Mouse (Mus musculus): ENCODE results near the gene Naaladl2. TPM values are rescaled to one million over a fixed set of nuclear protein-coding genes. Genes with fewer than 3 reads are reported as not detected.

Gene Naaladl2
- total RNA-seq, 1 experiment: under 0.01 TPM

DNA sequence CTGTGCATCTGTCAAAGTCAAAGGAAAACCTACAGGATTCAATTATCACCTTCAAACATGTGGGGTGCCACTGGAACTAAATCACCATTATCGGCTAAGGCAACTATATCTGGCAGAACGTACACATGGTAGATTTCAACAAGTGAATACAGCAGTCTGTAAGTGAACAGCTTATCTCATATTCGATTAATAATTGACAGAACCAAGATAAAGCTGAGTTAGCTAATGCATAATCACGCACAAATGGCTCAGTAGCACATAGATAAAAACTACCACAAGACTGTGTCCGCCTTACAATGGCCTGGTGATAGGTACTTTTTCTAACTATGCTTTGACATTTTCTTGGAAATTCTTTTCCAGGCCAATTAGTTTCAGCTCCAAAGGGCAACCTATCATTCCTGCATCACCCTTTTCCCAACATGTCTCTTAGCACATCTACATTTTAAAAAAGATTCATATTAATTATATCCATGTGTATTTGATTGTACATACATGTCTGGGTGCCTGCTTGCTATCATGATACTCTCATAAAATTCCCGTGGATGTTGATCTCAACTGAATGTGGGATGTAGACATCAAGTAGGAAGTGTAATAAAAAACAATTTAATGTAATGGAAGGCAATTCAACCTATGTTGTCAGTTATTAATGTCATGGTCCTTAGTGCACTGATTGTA is 396.7 kb downstream of the Naaladl2 start:
- in situ Hi-C loops (cut with MboI; ENCODE audit: low sequenced_read_pairs in 2 of 2, unreplicated experiment in 2 of 2): no loop called here
- Histone ChIP-seq H3K9ac (ENCODE audit: insufficient read depth, low read depth, low read length, poor library complexity, severe bottlenecking) (no peak overlapping the region), H3K4me1 (ENCODE audit: control insufficient read depth in 2 of 2, insufficient read depth in 2 of 2, low read length in 2 of 2, poor library complexity in 1 of 2) (no peaks in the 10 kb centered on the region), H3K4me3 (ENCODE audit: insufficient read depth in 1 of 2, low read depth in 1 of 2, low read length in 2 of 2, poor library complexity in 1 of 2, severe bottlenecking in 1 of 2) (no peak overlapping the region), H3K36me3 (ENCODE audit: control insufficient read depth, insufficient read depth, low read length, poor library complexity, severe bottlenecking) (no peaks in the 10 kb centered on the region), H3K27ac (ENCODE audit: insufficient read depth, low read depth, low read length, poor library complexity, severe bottlenecking) (no peak overlapping the region), H3K9me3 (ENCODE audit: control insufficient read depth, insufficient read depth, low read depth, low read length) (no peaks in the 10 kb centered on the region)
- TF ChIP-seq ZC3H11A (IDR thresholded peaks at IDR 0.05; ENCODE audit: borderline replicate concordance, low read depth, low read length) (no peak), MAFK (IDR thresholded peaks at IDR 0.05; ENCODE audit: insufficient read depth, low read depth, low read length) (no peak), ZNF384 (IDR thresholded peaks at IDR 0.05; ENCODE audit: low read depth, low read length) (no peak), CHD2 (IDR thresholded peaks at IDR 0.05; ENCODE audit: low read depth, low read length) (no peak), HCFC1 (IDR thresholded peaks at IDR 0.05; ENCODE audit: borderline replicate concordance, insufficient read depth, low read length) (no peak)
- DNase-seq (ENCODE audit: low read depth, low spot score): no peak

DNA sequence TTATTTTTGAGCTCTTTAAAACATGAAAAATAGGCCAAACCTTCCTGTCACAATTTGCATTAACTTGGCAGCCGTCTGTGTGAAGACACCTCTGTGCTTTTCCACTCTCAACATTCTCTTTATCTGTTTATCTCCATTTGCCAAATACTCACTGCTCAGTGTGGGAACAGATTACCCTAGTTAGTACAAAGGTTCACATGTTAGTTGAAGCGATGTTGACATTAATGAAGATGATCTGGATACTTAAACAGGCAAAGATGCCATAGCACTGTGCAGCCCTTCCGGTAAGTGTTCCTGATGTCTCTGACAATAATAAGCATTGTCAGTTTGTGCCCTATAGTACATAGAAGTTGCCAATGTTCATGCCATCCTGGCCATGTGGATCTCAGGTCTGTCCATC is 400.1 kb downstream of the Naaladl2 start:
- TF ChIP-seq ZNF384 (IDR thresholded peaks at IDR 0.05; ENCODE audit: low read depth, low read length) (no peak), HCFC1 (IDR thresholded peaks at IDR 0.05; ENCODE audit: borderline replicate concordance, insufficient read depth, low read length) (no peak), ZC3H11A (IDR thresholded peaks at IDR 0.05; ENCODE audit: borderline replicate concordance, low read depth, low read length) (no peak), CHD2 (IDR thresholded peaks at IDR 0.05; ENCODE audit: low read depth, low read length) (no peak), MAFK (IDR thresholded peaks at IDR 0.05; ENCODE audit: insufficient read depth, low read depth, low read length) (no peak)
- Histone ChIP-seq H3K27ac (ENCODE audit: insufficient read depth, low read depth, low read length, poor library complexity, severe bottlenecking) (no peak overlapping the region), H3K9ac (ENCODE audit: insufficient read depth, low read depth, low read length, poor library complexity, severe bottlenecking) (no peak overlapping the region), H3K9me3 (ENCODE audit: control insufficient read depth, insufficient read depth, low read depth, low read length) (no peaks in the 10 kb centered on the region), H3K4me1 (ENCODE audit: control insufficient read depth in 2 of 2, insufficient read depth in 2 of 2, low read length in 2 of 2, poor library complexity in 1 of 2) (no peaks in the 10 kb centered on the region), H3K36me3 (ENCODE audit: control insufficient read depth, insufficient read depth, low read length, poor library complexity, severe bottlenecking) (no peaks in the 10 kb centered on the region), H3K4me3 (ENCODE audit: insufficient read depth in 1 of 2, low read depth in 1 of 2, low read length in 2 of 2, poor library complexity in 1 of 2, severe bottlenecking in 1 of 2) (no peak overlapping the region)
- DNase-seq (ENCODE audit: low read depth, low spot score): no peak
- in situ Hi-C loops (cut with MboI; ENCODE audit: low sequenced_read_pairs in 2 of 2, unreplicated experiment in 2 of 2): no loop called here

DNA sequence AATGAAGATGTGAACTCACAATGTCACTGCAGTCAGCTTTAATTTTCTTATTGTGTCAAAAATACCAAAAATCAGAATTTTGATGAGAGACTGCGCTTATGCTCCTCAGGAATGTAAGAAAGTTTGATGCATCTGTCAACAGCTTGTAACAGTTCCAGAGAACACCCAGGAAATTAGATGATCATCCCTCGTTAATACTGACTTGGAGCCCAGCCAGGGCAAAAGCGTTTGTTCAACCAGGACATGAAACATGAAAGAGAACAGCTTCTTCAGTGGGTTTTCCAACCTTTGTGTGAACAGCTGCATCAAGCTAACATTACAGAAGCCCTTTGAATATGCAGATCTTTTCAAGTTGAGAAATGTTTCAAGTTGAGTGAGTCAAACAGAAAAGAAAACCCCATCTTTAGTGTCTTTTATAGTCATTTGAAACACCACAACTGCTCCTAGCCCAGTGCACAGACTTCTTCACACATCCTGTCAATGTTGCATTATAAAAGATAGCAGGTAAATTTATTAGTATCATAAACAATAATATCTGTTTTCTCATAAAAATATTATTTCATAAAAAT is 424.8 kb downstream of the Naaladl2 start:
- no peaks in the 10 kb centered on the region for H3K36me3 ChIP-seq (ENCODE audit: control insufficient read depth, insufficient read depth, low read length, poor library complexity, severe bottlenecking)
- H3K9ac ChIP-seq (ENCODE audit: insufficient read depth, low read depth, low read length, poor library complexity, severe bottlenecking): no peak overlapping the region
- no peak for DNase-seq (ENCODE audit: low read depth, low spot score)
- H3K27ac ChIP-seq (ENCODE audit: insufficient read depth, low read depth, low read length, poor library complexity, severe bottlenecking): no peak overlapping the region
- no peaks in the 10 kb centered on the region for H3K9me3 ChIP-seq (ENCODE audit: control insufficient read depth, insufficient read depth, low read depth, low read length)
- no peak overlapping the region for H3K4me3 ChIP-seq (ENCODE audit: insufficient read depth in 1 of 2, low read depth in 1 of 2, low read length in 2 of 2, poor library complexity in 1 of 2, severe bottlenecking in 1 of 2)
- in situ Hi-C loops (cut with MboI; ENCODE audit: low sequenced_read_pairs in 2 of 2, unreplicated experiment in 2 of 2): no loop called here
- TF ChIP-seq ZNF384 (IDR thresholded peaks at IDR 0.05; ENCODE audit: low read depth, low read length) (no peak), CHD2 (IDR thresholded peaks at IDR 0.05; ENCODE audit: low read depth, low read length) (no peak), MAFK (IDR thresholded peaks at IDR 0.05; ENCODE audit: insufficient read depth, low read depth, low read length) (no peak), ZC3H11A (IDR thresholded peaks at IDR 0.05; ENCODE audit: borderline replicate concordance, low read depth, low read length) (no peak), HCFC1 (IDR thresholded peaks at IDR 0.05; ENCODE audit: borderline replicate concordance, insufficient read depth, low read length) (no peak)
- no peaks in the 10 kb centered on the region for H3K4me1 ChIP-seq (ENCODE audit: control insufficient read depth in 2 of 2, insufficient read depth in 2 of 2, low read length in 2 of 2, poor library complexity in 1 of 2)

DNA sequence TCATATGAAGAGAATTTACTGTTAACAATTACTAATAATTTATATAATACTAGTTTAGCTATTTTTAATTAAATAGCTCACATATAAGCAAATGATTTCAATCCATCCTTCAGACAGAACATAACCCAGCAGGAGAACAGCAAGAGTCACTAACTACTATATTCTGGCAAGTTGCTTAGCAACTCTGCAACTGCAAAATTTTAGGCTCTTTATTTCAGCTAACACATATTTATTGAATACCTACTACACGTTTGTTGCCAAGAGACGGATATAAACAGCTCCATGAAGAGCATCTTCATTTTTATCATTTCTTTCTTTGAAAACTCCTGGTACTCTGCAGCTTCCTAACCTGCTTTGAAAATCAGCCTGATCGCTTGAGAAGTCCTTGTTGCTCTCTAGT is 429.3 kb downstream of the Naaladl2 start:
- Histone ChIP-seq H3K9ac (ENCODE audit: insufficient read depth, low read depth, low read length, poor library complexity, severe bottlenecking) (no peak overlapping the region), H3K4me1 (ENCODE audit: control insufficient read depth in 2 of 2, insufficient read depth in 2 of 2, low read length in 2 of 2, poor library complexity in 1 of 2) (no peaks in the 10 kb centered on the region), H3K27ac (ENCODE audit: insufficient read depth, low read depth, low read length, poor library complexity, severe bottlenecking) (no peak overlapping the region), H3K4me3 (ENCODE audit: insufficient read depth in 1 of 2, low read depth in 1 of 2, low read length in 2 of 2, poor library complexity in 1 of 2, severe bottlenecking in 1 of 2) (no peak overlapping the region), H3K36me3 (ENCODE audit: control insufficient read depth, insufficient read depth, low read length, poor library complexity, severe bottlenecking) (no peaks in the 10 kb centered on the region), H3K9me3 (ENCODE audit: control insufficient read depth, insufficient read depth, low read depth, low read length) (no peaks in the 10 kb centered on the region)
- TF ChIP-seq MAFK (IDR thresholded peaks at IDR 0.05; ENCODE audit: insufficient read depth, low read depth, low read length) (no peak), HCFC1 (IDR thresholded peaks at IDR 0.05; ENCODE audit: borderline replicate concordance, insufficient read depth, low read length) (no peak), ZC3H11A (IDR thresholded peaks at IDR 0.05; ENCODE audit: borderline replicate concordance, low read depth, low read length) (no peak), CHD2 (IDR thresholded peaks at IDR 0.05; ENCODE audit: low read depth, low read length) (no peak), ZNF384 (IDR thresholded peaks at IDR 0.05; ENCODE audit: low read depth, low read length) (no peak)
- DNase-seq (ENCODE audit: low read depth, low spot score): no peak
- in situ Hi-C loops (cut with MboI; ENCODE audit: low sequenced_read_pairs in 2 of 2, unreplicated experiment in 2 of 2): no loop called here
